Mouse (Mus musculus) heart, adult 9 months (tissue): ENCODE results near the gene Scaf11.
"Not testable (repeated sequence)": the region's sequence is repeated elsewhere in the genome, so short reads cannot be mapped to it uniquely, and the experiment has no call there.

Source experiments
- DNase-seq, 2 experiments: peaks; one replicate each; pipeline ENCODE4 v3.0.0; 2022; ENCODE audit warnings: low spot score in 2 of 2

Scaf11 gene

DNA sequence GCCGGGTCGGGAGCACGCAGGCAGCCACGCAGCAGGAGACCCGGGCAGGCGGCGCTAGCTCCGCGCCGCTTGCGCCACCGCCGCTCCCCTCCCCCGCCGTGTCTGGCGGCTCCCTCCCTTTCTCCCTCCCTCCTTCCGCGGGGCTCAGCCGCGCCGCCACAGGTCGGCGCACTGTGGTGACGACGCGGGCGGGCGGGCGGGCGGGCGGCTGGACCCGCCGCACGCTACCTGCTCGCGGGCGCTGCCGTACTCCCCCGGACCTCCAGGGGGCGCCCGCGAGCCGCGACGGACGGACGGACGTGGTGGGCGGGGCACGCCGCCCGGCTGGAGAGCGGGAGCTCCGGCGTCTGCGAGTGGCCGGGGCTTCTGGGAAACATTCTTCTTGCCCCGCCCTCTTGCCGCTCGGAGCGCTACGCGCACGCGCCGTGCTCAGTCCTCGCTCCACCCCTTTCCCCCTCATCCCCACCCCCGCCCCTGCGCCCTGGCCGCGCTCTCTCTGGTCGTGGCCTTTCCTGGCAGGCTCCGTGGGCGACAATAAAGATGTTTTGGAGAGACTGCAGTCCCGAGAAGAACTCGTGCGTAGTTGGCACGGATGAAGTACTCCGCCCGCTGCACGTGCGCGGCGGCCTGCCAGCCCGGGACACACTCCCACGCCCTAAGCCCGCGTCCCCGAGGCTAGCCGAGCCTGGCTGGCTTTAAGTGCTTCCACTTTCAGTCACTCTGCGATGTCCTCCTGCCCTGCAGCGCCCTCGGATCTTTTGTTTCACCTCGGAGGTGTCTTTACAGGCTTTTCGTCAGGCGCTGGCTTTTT is at the start of gene Scaf11:
TSS of gene Scaf11 (minus strand) at position 114 of the 811 bp plus-strand sequence.
- DNase-seq, result peak; percentile 91 to 93

DNA sequence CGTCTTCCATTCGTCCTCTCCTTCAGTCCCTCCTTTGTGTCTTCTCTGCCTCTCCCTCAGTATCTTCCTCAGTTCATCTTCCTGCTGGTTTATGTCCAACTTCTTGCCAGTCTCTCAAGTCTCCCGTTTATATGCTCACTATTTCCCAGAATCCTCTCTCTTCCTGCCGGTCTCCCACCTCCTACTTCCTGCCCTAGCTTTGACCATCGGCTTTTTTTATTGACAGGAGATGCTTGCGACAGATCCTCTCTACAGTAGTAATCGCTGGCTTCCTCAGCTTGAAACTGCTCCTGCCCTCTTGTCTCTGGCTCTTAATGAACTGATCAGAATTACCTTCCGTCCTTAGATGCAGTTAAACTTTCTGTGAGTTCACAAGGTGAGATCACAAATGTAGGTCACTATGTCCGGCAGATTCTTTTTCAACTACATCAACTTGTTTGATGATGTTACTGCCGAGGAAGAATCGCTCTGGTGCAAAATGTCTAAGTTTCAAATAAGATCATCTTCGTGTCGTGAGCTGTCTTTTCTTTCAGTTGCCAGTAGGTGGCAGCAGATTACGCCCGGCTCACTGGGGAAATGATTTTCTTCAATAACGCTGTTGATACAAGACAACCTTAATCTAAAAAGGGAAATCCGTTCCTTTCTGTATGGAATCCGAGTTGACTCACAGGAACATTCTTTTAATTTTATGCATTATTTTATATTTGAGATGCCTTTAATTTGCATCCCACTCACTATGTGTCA is 46.6 kb upstream of the Scaf11 start:
- DNase-seq, result peak in 1 of 2 experiments; percentile 31

DNA sequence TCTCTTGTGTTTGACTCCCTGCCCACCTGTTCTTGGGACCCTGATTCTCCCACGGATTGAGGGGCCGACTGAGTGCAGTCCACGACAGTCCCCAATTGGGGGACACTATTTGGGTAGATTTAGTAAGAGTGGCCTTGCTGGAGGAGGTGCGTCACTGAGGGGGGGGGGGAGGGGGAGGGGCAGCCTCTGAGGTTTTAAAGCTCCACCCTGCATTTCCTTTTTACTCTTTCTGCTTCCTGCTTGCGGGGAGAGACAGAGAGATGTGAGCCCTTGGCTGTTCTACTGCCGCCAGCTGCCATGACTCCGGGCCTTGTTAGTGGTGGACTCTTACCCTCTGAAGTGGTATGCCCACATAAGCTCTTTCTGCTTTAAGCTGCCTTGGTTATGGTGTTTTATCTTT is 37.0 kb upstream of the Scaf11 start:
- no peak for DNase-seq

DNA sequence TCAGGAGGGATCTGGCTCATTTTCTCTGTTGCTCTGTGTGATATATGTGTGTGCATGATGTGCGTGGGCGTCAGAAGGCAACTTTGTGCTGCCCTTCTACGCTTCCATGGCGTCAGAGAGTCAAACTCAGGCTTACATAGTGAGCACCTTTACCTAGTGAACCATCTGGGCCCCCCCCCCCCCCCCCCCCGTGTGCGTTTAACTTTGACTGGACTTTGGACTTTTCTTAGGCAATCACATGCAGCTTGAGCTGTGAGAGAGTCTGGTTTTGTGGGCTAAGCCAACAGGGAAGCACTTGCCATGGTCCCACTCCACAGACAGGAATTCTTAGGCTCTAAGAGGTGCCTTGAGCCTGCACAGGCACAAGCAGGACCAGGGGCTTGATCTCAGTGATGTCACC is 33.6 kb upstream of the Scaf11 start:
- DNase-seq, result no peak

DNA sequence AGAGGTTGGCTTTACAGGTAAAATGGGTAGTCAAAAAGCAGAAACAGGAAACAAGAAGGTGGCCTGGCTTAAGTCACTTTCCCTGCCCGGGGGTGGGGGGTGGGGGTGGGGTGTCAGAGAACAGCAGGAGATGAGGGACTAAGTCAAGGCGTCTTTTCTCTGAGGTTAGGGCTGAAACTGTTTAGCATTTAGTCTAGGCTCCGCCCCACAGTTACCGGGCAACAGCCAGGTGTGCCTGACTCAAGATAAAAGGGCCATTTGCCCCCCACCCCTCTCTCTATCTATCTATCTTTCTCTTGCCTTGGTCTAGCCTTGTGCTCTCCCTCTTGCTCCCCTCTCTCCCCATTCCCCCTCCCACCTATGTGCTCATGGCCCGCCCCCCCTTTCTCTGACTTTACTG is 32.9 kb upstream of the Scaf11 start:
- no peak for DNase-seq

DNA sequence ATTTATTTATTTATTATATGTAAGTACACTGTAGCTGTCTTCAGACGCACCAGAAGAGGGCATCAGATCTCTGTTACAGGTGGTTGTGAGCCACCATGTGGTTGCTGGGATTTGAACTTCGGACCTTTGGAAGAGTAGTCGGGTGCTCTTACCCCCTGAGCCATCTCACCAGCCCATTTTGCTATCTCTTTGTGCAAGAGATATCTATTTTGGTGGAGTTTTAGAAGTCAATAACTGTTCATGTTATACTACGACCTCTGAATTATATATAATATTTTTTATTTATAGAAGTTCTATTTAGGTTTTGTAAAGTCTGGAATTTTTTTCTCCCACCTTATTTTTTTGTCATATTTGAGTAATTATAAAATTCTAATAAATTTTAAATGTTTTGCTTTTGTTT is 32.3 kb upstream of the Scaf11 start:
- DNase-seq, result not testable (repeated sequence)

DNA sequence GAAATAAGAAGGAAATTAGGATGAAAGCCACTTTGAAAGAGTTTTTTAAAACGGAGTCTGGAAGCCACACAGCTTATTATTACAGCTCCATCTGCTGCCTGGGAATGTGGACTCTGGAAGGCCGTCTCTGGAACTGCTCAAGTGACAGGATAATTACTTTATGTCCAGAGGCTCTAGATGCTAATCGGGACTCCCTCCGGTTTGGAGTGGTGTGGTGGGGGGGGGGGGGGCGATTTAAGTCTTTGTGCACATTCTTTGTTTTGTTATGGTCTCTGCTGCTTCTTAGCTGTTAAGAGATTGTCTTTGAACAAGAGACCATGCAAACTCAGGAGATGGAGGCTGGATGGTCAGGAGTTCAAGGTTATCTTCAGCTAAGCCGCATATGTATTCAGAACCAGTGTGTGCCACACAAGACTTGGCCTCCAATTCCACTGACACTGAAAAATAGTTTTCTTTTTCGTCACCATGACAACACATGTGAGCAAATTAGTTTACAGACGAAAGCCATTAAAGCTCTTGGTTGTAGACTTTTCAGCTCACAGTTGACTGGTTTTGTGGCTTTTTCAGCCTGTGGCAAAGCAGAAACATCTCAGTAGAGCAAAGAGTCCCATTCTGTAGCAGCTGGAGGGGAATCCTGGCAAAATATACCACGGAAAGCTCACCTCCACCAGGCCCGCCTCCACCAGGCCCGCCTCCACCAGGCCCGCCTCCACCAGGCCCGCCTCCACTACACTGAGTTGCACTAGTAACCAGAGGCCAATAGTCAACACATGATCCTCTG is 31.4 kb upstream of the Scaf11 start:
- no peak for DNase-seq

DNA sequence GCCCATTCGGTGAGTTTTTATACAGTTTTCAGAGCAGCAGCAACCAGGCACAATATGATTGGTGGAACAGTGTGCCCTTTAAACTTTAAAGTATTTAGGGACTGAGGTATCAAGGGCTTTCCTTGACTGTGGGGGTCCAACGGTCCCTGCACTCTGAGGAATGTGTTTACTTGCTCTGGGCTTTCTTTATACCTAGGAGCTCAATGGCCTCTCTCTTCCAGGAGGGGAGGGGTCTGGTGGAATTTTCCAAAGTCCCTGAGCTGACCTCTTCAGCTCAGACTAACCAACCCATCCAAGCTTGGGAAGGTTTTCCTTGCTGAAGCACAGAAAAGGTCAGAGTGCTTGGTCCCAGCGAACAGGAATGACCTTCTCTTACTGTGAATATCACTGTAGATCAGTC is 30.8 kb upstream of the Scaf11 start:
- no peak for DNase-seq

DNA sequence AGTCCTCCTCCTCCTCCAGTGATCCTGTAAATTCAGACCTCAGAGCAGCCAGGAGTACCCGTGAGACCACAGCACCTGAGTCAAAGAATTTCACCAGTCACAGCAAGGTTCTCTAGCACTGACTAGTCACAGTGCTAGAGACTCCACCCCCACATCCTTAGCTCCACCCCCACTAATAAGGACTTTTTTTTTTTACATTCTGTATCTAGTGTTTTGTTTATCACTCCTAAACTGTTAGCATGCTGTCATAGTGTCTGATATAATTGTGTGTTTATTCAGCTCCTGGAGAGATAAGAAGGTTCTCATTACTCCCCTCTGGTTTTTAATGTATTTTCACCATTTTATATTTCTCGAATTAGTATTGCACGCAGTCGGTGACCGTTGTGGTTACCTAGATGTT is 29.5 kb upstream of the Scaf11 start:
- DNase-seq, result no peak

DNA sequence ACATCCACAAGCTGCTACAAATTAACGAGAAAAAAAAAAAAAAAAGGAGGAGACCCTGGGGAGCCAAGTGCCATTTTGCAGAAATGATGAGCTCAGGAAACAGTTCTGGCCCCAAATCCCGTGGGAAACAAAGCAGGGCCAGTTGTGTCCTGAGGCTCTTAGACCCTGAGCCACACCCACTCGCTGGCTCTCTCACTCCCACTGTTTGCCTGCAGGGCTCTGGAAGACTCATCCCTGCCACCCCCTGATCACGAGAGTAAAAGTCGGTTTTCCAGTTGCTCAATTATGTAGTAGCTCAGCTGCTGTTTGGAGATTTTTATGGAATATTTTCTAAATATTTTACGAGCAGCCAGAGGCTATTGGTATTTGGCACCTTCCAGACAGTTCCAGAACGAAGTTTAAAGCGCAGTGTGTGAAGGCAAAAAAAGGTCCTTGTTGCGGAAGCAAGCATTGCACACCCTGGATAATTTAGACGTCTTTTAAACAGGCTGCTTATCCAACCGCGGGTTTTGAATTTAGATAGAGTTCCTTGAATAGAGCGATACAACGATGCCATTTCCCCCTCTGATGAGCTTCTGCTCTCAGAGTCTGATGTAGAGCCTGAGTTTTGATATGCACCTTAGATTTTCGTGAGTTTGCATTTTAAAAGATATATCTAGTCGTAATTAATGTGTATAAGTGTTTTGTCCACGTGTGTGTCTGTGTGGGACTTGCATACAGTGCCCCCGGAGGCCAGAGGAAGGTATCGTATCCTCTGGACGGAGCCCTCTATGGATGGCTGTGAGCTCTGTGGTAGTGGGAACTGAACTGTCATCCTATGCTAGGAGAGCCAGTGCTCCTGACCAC is 28.5 kb upstream of the Scaf11 start:
- DNase-seq, result no peak

DNA sequence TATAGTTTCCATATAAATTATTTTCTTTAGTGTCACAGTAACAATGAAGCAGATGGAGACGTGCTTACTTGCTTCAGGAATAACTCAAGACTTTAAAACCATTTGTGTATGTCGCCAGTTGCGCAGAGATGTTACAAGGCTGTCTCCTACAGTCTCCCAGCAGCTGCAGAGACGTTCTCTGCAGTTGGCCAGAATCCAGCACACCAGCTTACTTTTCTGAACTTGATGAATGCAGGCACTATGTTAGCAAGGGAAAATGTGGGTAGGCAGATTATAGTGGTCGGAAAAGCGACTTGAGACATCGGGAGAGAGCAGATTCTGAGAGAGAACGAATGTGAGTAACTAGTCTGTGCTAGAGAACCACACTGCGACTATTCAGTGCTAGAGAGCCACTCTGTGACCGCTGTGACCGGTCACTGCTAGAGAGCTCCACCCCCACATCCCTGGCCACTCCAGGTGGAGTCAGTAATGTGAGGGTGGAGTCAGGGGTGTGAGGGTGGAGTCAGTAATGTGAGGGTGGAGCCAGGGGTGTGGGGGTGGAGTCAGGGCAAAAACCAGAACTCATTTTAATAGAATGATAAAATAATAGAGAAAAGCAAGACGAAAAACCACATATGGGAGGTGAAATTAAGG is 26.5 kb upstream of the Scaf11 start:
- no peak for DNase-seq

DNA sequence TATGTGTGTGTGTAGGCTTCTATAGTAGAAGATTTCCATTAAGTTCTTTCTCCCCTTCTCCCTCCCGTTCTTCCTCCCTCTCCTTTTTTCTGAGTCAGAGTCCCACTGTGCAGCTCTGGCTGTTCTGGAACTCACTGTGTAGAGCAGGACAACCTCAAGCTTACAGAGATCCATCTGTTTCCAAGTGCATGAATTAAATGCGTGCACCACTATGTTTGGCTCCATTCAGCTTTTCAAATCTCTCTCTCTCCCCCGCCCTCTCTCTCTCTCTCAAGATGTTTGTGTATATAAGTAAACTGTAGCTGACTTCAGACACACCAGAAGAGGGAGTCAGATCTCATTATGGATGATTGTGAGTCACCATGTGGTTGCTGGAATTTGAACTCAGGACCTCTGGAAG is 20.2 kb upstream of the Scaf11 start:
- DNase-seq, result no peak

DNA sequence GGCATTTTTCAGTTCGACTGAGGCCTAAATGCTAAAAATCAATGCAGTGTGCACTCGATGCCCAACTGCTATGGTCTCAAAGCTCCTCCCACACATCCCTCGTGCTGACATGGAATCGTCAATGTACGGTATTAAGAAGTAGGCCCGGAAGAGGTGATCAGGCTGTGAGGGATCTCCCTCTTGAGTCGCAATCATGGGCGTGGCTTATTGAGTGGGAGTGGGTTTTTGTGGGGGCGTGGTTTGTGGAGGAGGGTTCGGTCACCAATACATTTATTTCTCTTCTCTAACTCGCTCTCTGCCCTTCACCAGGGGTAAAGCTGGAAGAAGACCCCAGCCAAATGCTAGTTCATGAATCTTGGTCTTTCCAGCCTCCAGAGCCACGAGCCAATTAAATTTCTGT is 17.4 kb upstream of the Scaf11 start:
- DNase-seq, result no peak

DNA sequence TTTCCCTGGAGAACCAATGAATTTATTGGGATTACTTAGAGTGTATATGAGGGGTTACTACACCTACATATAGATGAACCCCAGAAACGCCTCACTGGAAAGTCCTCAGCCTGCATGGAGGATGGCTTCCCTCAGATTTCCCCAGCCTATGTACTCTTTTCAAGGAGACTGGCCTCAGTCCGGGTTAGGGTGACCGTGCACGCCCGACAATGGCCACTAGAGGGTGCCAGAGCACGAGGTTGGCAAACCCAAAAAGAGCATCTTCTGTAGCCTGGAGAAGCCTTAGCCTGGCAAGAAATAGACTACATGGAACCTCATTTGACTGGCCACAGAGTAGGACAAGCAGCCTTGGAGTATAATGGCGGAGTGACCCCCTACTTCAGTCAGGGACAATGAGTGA is 15.7 kb upstream of the Scaf11 start:
- peak; percentile 61 to 83 for DNase-seq

DNA sequence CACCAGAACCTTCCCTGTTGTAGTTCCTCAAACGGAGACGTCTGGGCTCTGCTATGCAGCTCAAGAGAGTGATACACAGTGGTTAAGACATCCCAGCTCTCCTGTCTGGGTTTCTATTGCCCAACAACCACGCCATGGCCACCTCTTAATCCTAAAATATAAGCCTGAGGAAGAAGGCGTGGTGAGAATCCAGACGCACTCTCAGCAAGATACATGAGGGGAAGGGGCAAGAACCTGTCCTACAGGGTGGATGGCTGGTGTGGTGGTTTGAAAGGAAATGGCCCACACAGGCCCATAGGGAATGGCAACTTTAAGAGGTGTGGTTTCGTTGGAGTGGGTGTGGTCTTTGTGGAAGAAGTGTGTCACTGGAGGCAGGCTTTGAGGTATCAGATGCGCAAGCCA is 14.9 kb upstream of the Scaf11 start:
- DNase-seq, result no peak

DNA sequence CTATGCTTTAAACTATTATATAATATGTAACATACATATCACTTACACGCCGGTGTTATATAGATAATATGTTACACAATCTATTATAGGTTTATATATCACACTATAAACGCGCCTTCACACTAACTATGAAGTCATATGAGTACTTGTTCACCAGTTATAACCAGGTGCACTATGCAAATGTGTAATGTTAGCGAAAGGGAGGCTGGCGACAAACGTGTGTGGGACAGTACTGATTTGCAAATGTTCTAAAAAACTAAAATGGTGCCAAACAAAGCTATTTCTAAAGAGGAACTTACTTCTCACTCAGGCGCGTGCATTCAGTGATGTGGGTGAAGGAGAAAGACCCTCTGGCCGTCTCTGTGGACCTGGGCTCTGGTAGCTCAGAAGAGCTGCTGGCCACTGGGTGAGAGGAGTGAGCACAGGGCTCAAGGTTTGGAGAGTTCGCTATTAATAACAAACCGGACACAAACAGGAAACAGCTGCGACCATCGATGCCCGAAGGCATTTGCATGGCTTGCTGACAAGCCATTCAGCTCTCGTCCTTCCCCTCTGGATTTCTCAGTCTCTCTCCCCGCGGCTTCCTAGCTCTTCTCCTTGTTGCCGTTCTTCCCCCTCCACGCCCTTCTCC is 13.8 kb upstream of the Scaf11 start:
- peak; percentile 40 to 65 for DNase-seq

DNA sequence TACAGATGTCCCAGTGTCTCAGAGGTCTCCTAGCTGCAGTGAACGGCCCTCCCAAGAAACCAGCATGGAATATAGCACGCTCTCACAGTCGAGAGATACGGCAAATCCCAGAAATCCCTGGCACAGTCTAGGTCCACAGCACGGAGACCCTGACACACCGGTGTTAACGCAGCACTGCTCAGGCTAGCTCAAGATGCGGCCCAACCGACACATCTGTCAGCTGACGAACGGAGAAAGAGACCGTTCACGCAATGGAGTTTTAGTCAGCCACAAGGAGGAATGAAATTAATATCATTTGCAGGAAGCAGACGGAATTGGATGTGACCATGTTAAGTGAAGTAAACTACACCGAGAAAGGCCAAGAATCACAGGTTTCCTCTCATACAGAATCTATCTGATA is 13.3 kb upstream of the Scaf11 start:
- no peak for DNase-seq

DNA sequence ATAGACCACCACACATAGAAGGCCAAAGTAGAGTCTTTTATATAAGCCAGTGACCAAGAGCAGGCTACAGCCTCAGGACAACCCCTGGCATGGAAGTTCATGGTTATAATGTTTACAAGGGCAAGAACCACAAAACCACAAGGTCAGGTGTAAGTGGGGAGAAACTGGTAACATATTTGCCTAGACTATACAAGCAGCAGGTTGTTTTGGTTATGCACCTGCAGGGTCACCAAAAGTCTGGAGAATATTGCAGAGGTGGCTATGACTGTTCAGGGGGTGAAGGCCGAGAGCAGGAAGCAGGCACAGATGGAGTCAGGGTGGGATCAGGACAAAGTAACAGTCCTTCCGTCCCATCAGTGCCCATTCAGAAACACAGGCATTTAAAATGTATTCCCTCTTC is 7.7 kb upstream of the Scaf11 start:
- no peak for DNase-seq

DNA sequence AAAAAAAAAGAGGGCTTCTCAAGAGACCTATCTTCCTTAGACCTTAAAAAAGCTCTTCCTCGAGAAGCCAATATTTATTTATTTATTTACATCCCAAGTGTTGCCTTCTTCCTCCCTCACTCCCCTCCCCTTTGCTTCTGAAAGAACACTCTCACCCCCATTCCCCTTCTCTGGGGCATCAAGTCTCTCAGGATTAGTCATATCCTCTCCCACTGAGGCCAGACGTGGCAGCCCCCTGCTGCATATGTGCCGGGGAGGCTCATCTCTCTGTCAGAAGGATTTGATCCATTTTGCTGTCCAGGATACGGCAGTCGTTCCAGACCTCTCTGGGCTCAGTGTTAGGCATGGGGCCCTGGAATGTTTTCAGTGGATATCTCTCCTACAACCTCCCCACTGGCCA is 7.2 kb upstream of the Scaf11 start:
- no peak for DNase-seq

DNA sequence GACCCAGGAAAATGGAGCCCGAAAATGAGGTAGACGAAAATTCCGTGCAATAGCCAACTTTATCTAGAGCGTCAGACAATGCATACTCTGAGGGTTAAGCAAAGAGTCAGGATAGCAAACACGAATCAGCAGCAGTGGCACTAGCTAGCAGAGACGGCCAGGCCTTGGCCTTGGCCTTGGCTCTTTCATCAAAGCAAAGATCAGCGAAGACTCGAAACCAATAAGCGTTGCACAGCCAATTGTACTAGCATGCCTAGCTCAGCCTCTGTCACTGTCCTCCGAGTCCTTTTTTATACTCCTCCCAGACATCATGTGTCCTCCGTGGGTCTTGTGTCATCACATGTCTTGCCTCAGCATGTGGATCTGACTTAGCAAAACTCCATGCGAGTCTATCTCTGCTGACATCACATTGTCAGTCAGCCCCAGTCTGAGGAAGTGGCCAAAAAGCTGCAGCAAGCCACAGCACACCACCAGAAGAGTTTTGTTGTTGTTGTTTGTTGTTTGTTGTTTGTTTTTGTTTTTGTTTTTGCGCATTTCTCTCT is 5.8 kb upstream of the Scaf11 start:
- DNase-seq, result peak in 1 of 2 experiments; percentile 42
